Mouse (Mus musculus) neural tube, embryonic 15.5 days (tissue): ENCODE results near the gene Ksr1. TPM values are rescaled to one million over a fixed set of nuclear protein-coding genes. Genes with fewer than 3 reads are reported as not detected.

ENCODE experiments used
- ATAC-seq: fragments of 200-750 bp; cut with Nextera tagmentation; 2 replicates; pipeline ENCODE4 v1.8.0; 2017; ENCODE audit warnings: mild to moderate bottlenecking, moderate TSS enrichment, moderate library complexity; ENCODE audit not compliant: low FRiP score
- H3K27ac ChIP-seq: fragments of 300-500 bp; sonication (generic); replicated peaks from 2 replicates; pipeline ENCODE4 v1.5.1; 2015; ENCODE audit warnings: mild to moderate bottlenecking, inconsistent platforms
- H3K27me3 ChIP-seq: fragments of 300-500 bp; sonication (generic); replicated peaks from 2 replicates; pipeline ENCODE4 v1.6.1; 2015; ENCODE audit warnings: inconsistent platforms
- H3K36me3 ChIP-seq: fragments of 300-500 bp; sonication (generic); 2 replicates; pipeline ENCODE4 v1.6.1; 2015; ENCODE audit warnings: inconsistent platforms
- H3K4me1 ChIP-seq: fragments of 300-500 bp; sonication (generic); 2 replicates; pipeline ENCODE4 v1.6.1; 2015; ENCODE audit warnings: inconsistent platforms
- H3K4me2 ChIP-seq: fragments of 300-500 bp; sonication (generic); 2 replicates; pipeline ENCODE4 v1.6.1; 2015; ENCODE audit warnings: inconsistent platforms, mild to moderate bottlenecking, moderate library complexity
- H3K4me3 ChIP-seq: fragments of 300-500 bp; sonication (generic); replicated peaks from 2 replicates; pipeline ENCODE4 v1.5.1; 2015; ENCODE audit warnings: mild to moderate bottlenecking, inconsistent platforms
- H3K9ac ChIP-seq: fragments of 300-500 bp; sonication (generic); replicated peaks from 2 replicates; pipeline ENCODE4 v1.6.1; 2015; ENCODE audit warnings: mild to moderate bottlenecking, inconsistent platforms
- H3K9me3 ChIP-seq: fragments of 300-500 bp; sonication (generic); replicated peaks from 2 replicates; pipeline ENCODE4 v1.6.1; 2016; ENCODE audit warnings: inconsistent platforms
- WGBS: fragments of 180-500 bp; shearing (Covaris S2); methylation state at CpG from one replicate; pipeline ENCODE4 v1.1.7; 2015; ENCODE audit warnings: mixed read lengths; 5-methylcytosine and 5-hydroxymethylcytosine counted together
- polyA plus RNA-seq: library from polyadenylated mRNA; unstranded; fragments of >200 nt; fragmentation: Nextera tagmentation; extraction: Ambion mirVana; gene quantifications from 2 replicates; pipeline ENCODE4 v1.2.1, GENCODE M21; 2015

Gene Ksr1
- polyA plus RNA-seq, 1 experiment from 2014 or later, result 5.8 TPM

GRCm38 (mm10) chr11:79073583-79073982, 72.6 kb downstream of the Ksr1 start:
- ATAC-seq, result no peak
- H3K27me3 ChIP-seq, result no peaks in the 10 kb centered on the region
- no peak overlapping the region for H3K4me3 ChIP-seq
- peaks cover 10% of the 10 kb centered on the region; the same call in 1 of the 2 replicates for H3K36me3 ChIP-seq
- no peaks in the 10 kb centered on the region for H3K9me3 ChIP-seq
- H3K9ac ChIP-seq, result no peak overlapping the region
- peaks cover 14% of the 10 kb centered on the region for H3K4me1 ChIP-seq
- no peak overlapping the region for H3K27ac ChIP-seq
- H3K4me2 ChIP-seq, result no peak overlapping the region
- WGBS, result 92% methylated on average over 4 of the region's 4 CpGs

- H3K4me3 ChIP-seq, result no peak overlapping the region
- peaks cover 14% of the 10 kb centered on the region for H3K4me1 ChIP-seq
- H3K4me2 ChIP-seq, result no peak overlapping the region
- no peak overlapping the region for H3K27ac ChIP-seq
- no peak for ATAC-seq
- 96% methylated on average over 8 of the region's 8 CpGs for WGBS
- no peak overlapping the region for H3K9ac ChIP-seq
- H3K36me3 ChIP-seq, result peaks cover 10% of the 10 kb centered on the region; the same call in 1 of the 2 replicates
- H3K27me3 ChIP-seq, result no peaks in the 10 kb centered on the region
- H3K9me3 ChIP-seq, result no peaks in the 10 kb centered on the region
Measured at GRCm38 (mm10) chr11:79072108-79072507, 74.1 kb downstream of the Ksr1 start.

- Histone ChIP-seq H3K36me3 (peaks cover 10% of the 10 kb centered on the region; the same call in 1 of the 2 replicates), H3K27me3 (no peaks in the 10 kb centered on the region), H3K4me3 (no peak overlapping the region), H3K27ac (no peak overlapping the region), H3K4me1 (peaks cover 13% of the 10 kb centered on the region), H3K4me2 (no peak overlapping the region), H3K9me3 (no peaks in the 10 kb centered on the region), H3K9ac (no peak overlapping the region)
- no peak for ATAC-seq
- WGBS, result 85% methylated on average over 7 of the region's 7 CpGs
Measured at GRCm38 (mm10) chr11:79071082-79071972, 74.9 kb downstream of the Ksr1 start.

GRCm38 (mm10) chr11:79069453-79070153, 76.6 kb downstream of the Ksr1 start:
- peaks cover 20% of the 10 kb centered on the region for H3K4me1 ChIP-seq
- 50% methylated on average over 10 of the region's 10 CpGs for WGBS
- peaks cover 10% of the 10 kb centered on the region; the same call in 1 of the 2 replicates for H3K36me3 ChIP-seq
- H3K4me3 ChIP-seq, result no peak overlapping the region
- H3K9ac ChIP-seq, result no peak overlapping the region
- no peak overlapping the region for H3K4me2 ChIP-seq
- no peak for ATAC-seq
- H3K27me3 ChIP-seq, result no peaks in the 10 kb centered on the region
- H3K27ac ChIP-seq, result peak overlapping the region; percentile 45
- H3K9me3 ChIP-seq, result no peaks in the 10 kb centered on the region

GRCm38 (mm10) chr11:79067172-79067571, 79.0 kb downstream of the Ksr1 start:
- Histone ChIP-seq H3K27me3 (no peaks in the 10 kb centered on the region), H3K9ac (no peak overlapping the region), H3K9me3 (no peaks in the 10 kb centered on the region), H3K27ac (no peak overlapping the region), H3K36me3 (no peaks in the 10 kb centered on the region), H3K4me1 (peaks cover 24% of the 10 kb centered on the region), H3K4me3 (no peak overlapping the region), H3K4me2 (no peak overlapping the region)
- no peak for ATAC-seq
- WGBS, result 93% methylated on average over 4 of the region's 4 CpGs

GRCm38 (mm10) chr11:79066191-79066530, 80.0 kb downstream of the Ksr1 start:
- Histone ChIP-seq H3K27me3 (no peaks in the 10 kb centered on the region), H3K4me3 (no peak overlapping the region), H3K27ac (no peak overlapping the region), H3K36me3 (no peaks in the 10 kb centered on the region), H3K9me3 (no peaks in the 10 kb centered on the region), H3K4me2 (no peak overlapping the region), H3K9ac (no peak overlapping the region), H3K4me1 (peaks cover 24% of the 10 kb centered on the region)
- WGBS, result 95% methylated on average over 2 of the region's 2 CpGs
- no peak for ATAC-seq

- no peak overlapping the region for H3K9ac ChIP-seq
- H3K4me3 ChIP-seq, result no peak overlapping the region
- no peak overlapping the region for H3K4me2 ChIP-seq
- ATAC-seq, result no peak
- H3K36me3 ChIP-seq, result no peaks in the 10 kb centered on the region
- peak overlapping the region; percentile 47; the same call in 1 of the 2 replicates for H3K27ac ChIP-seq
- H3K4me1 ChIP-seq, result peaks cover 24% of the 10 kb centered on the region
- no peaks in the 10 kb centered on the region for H3K9me3 ChIP-seq
- H3K27me3 ChIP-seq, result no peaks in the 10 kb centered on the region
- WGBS, result 72% methylated on average over 11 of the region's 11 CpGs
Measured at GRCm38 (mm10) chr11:79065463-79066190, 80.6 kb downstream of the Ksr1 start.

GRCm38 (mm10) chr11:79064311-79064710, 81.9 kb downstream of the Ksr1 start:
- no peaks in the 10 kb centered on the region for H3K9me3 ChIP-seq
- no peak overlapping the region for H3K27ac ChIP-seq
- H3K36me3 ChIP-seq, result no peaks in the 10 kb centered on the region
- no peaks in the 10 kb centered on the region for H3K27me3 ChIP-seq
- no peak for ATAC-seq
- WGBS, result 42% methylated on average over 8 of the region's 8 CpGs
- no peak overlapping the region for H3K9ac ChIP-seq
- H3K4me2 ChIP-seq, result no peak overlapping the region
- no peak overlapping the region for H3K4me3 ChIP-seq
- peaks cover 15% of the 10 kb centered on the region; the same call in 1 of the 2 replicates for H3K4me1 ChIP-seq

GRCm38 (mm10) chr11:79063616-79064015, 82.6 kb downstream of the Ksr1 start:
- H3K9ac ChIP-seq, result no peak overlapping the region
- no peak overlapping the region for H3K4me2 ChIP-seq
- peaks cover 15% of the 10 kb centered on the region for H3K4me1 ChIP-seq
- no peaks in the 10 kb centered on the region for H3K27me3 ChIP-seq
- H3K36me3 ChIP-seq, result no peaks in the 10 kb centered on the region
- no peak for ATAC-seq
- H3K4me3 ChIP-seq, result no peak overlapping the region
- no peaks in the 10 kb centered on the region for H3K9me3 ChIP-seq
- WGBS, result 82% methylated on average over 7 of the region's 7 CpGs
- H3K27ac ChIP-seq, result no peak overlapping the region

GRCm38 (mm10) chr11:79062897-79063296, 83.3 kb downstream of the Ksr1 start:
- no peak for ATAC-seq
- no peak overlapping the region for H3K27ac ChIP-seq
- H3K4me3 ChIP-seq, result no peak overlapping the region
- H3K4me2 ChIP-seq, result no peak overlapping the region
- H3K4me1 ChIP-seq, result peaks cover 21% of the 10 kb centered on the region
- no peaks in the 10 kb centered on the region for H3K27me3 ChIP-seq
- 68% methylated on average over 5 of the region's 5 CpGs for WGBS
- no peaks in the 10 kb centered on the region for H3K36me3 ChIP-seq
- no peak overlapping the region for H3K9ac ChIP-seq
- H3K9me3 ChIP-seq, result no peaks in the 10 kb centered on the region

- peaks cover 25% of the 10 kb centered on the region for H3K4me1 ChIP-seq
- H3K4me3 ChIP-seq, result no peak overlapping the region
- no peak for ATAC-seq
- H3K4me2 ChIP-seq, result no peak overlapping the region
- H3K27ac ChIP-seq, result no peak overlapping the region
- 38% methylated on average over 7 of the region's 7 CpGs for WGBS
- no peaks in the 10 kb centered on the region for H3K27me3 ChIP-seq
- no peaks in the 10 kb centered on the region for H3K9me3 ChIP-seq
- H3K36me3 ChIP-seq, result no peaks in the 10 kb centered on the region
- H3K9ac ChIP-seq, result no peak overlapping the region
Measured at GRCm38 (mm10) chr11:79061839-79062238, 84.4 kb downstream of the Ksr1 start.
